Mouse (Mus musculus) stomach, postnatal 0 days (tissue): ENCODE results near the gene Kdm2a.

Source experiments
- CTCF ChIP-seq: IDR thresholded peaks from 2 replicates; pipeline ENCODE4 v1.5.1; 2016; ENCODE audit warnings: antibody characterized with exemption, low read depth, mild to moderate bottlenecking, moderate library complexity
- EP300 ChIP-seq: optimal IDR thresholded peaks from 2 replicates; pipeline ENCODE3; 2016; ENCODE audit warnings: antibody characterized with exemption

DNA sequence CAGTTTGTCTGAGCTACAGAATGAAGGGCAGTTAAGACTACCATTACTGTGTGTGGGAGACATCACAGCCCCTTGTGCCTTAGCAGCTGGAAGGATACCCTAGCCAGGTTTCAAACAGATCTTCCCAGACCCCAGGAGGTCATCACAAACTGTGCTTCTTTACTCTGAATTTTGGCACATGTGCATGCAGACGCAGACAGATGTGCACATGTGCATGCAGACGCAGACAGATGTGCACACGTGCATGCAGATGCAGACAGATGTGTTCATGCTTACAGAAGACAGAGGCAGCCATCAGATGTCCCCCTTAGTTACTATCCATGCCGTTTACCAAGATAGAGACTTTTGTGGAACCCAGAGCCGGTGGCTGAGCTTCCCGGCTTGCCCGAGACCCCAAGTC, 99.0 kb downstream of the Kdm2a start:
- TF ChIP-seq CTCF: no peak
- no peak for TF ChIP-seq EP300
